ENCODE assay signal across 10 mouse cellular contexts in the genomic region with DNA sequence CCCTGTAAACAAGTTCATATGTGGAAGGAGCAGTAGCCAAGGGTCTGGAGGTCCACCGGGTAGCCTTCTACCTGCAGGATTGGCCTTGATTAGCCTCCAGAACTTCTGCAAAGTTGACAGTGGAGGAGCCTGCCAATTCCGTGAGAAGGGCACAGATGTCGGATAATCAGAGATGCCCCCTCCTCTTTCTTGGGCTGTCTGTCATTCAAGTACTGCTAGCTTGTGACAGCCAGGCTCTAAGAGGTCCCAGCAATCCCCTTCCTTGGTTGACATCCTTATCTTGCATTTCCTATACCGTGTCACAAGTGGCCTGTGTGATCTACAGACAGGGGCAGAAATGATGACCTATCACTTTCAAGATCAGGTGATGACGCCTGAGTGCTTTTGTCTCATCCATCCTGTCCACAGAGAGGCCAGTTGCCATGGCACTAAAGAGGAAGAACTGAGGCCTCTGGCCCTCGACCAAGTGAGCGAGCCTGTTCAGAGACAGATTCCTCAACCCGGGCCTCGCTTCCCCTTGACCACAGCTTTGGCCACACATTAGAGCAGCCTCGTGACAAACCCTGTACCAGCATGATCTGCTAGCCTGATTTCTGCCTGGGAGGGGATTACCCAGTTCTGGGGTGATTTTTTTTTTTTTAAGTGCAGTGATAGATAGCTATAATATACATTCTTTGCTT. TPM values are rescaled to one million over a fixed set of nuclear protein-coding genes. Genes with fewer than 3 reads are reported as not detected.
DNase-seq lines count a peak whose midpoint lies in the region; ATAC-seq and TF ChIP-seq lines count a peak whose summit lies in the region.
"Had no signal": no experiment of that assay in that cellular context is flagged by ENCODE, and none has a peak within 500 bp of the region (broad histone marks: within the 10 kb centered on the region; RNA-seq: fewer than 3 reads in every experiment).

No protein-coding gene starts in this region.

- no peaks in the 10 kb centered on the region for H3K27me3 ChIP-seq in forebrain, postnatal 0 days (ENCODE audit: insufficient read depth, low read length)
- no peaks in the 10 kb centered on the region for H3K27me3 ChIP-seq in forebrain, embryonic 14.5 days (replicated peaks; ENCODE audit: control insufficient read depth, insufficient read depth, low read length)
- no peaks in the 10 kb centered on the region for H3K27me3 ChIP-seq in midbrain, embryonic 10.5 days (ENCODE audit: low read depth, poor library complexity, severe bottlenecking)
- no peaks in the 10 kb centered on the region for H3K27me3 ChIP-seq in midbrain, embryonic 14.5 days (ENCODE audit: control insufficient read depth, insufficient read depth, low read length)
- no peaks in the 10 kb centered on the region for H3K27me3 ChIP-seq in forebrain, embryonic 11.5 days (ENCODE audit: control insufficient read depth, insufficient read depth, low read length)
- H3K27me3 ChIP-seq: liver, embryonic 13.5 days had no signal

- no peak for TF ChIP-seq CTCF in forebrain, postnatal 0 days (IDR thresholded peaks at IDR 0.05; ENCODE audit: low read depth)

- DNase-seq in forebrain, postnatal 0 days: peak; percentile 9
- DNase-seq in forebrain, embryonic 14.5 days (ENCODE audit: low spot score): no peak
- DNase-seq in midbrain, embryonic 10.5 days (ENCODE audit: low spot score): peak; percentile 16
- DNase-seq in midbrain, embryonic 14.5 days: no peak
- DNase-seq in monocyte, adult 2 months (ENCODE audit: low read depth in 1 of 2, low spot score in 2 of 2): peak; percentile 77 to 80
- DNase-seq in urinary bladder, postnatal 25 days (ENCODE audit: low spot score): no peak
- no peak for DNase-seq in forebrain, embryonic 11.5 days (ENCODE audit: low spot score)
- DNase-seq: liver, embryonic 13.5 days had no signal

- no peaks in the 10 kb centered on the region for H3K36me3 ChIP-seq in forebrain, postnatal 0 days (ENCODE audit: insufficient read depth)
- no peaks in the 10 kb centered on the region for H3K36me3 ChIP-seq in forebrain, embryonic 14.5 days (ENCODE audit: control insufficient read depth, insufficient read depth, low read length)
- no peaks in the 10 kb centered on the region for H3K36me3 ChIP-seq in midbrain, embryonic 10.5 days
- no peaks in the 10 kb centered on the region for H3K36me3 ChIP-seq in midbrain, embryonic 14.5 days (ENCODE audit: control insufficient read depth, insufficient read depth, low read length)
- no peaks in the 10 kb centered on the region for H3K36me3 ChIP-seq in forebrain, embryonic 11.5 days (ENCODE audit: control insufficient read depth, insufficient read depth, low read length)
- H3K36me3 ChIP-seq: liver, embryonic 13.5 days had no signal

- no peak overlapping the region for H3K27ac ChIP-seq in forebrain, postnatal 0 days (ENCODE audit: low read depth, low read length)
- no peak overlapping the region for H3K27ac ChIP-seq in forebrain, embryonic 14.5 days (ENCODE audit: low read depth, low read length)
- H3K27ac ChIP-seq in midbrain, embryonic 10.5 days (replicated peaks): peak overlapping the region; percentile 0; the same call in 1 of the 2 replicates
- no peak overlapping the region; the same call in 1 of the 2 replicates for H3K27ac ChIP-seq in midbrain, embryonic 14.5 days (replicated peaks; ENCODE audit: low read depth, low read length)
- no peak overlapping the region for H3K27ac ChIP-seq in forebrain, embryonic 11.5 days (ENCODE audit: low read depth, low read length)
- H3K27ac ChIP-seq: liver, embryonic 13.5 days had no signal

- H3K9ac ChIP-seq in forebrain, postnatal 0 days: no peak overlapping the region
- no peak overlapping the region for H3K9ac ChIP-seq in forebrain, embryonic 14.5 days (ENCODE audit: low read length)
- H3K9ac ChIP-seq in midbrain, embryonic 14.5 days (replicated peaks; ENCODE audit: low read length): no peak overlapping the region
- no peak overlapping the region for H3K9ac ChIP-seq in forebrain, embryonic 11.5 days (ENCODE audit: low read length)
- H3K9ac ChIP-seq: liver, embryonic 13.5 days had no signal

- no peak overlapping the region for H3K4me2 ChIP-seq in forebrain, postnatal 0 days (ENCODE audit: low read depth)
- H3K4me2 ChIP-seq in forebrain, embryonic 14.5 days (ENCODE audit: low read length): no peak overlapping the region
- no peak overlapping the region for H3K4me2 ChIP-seq in midbrain, embryonic 14.5 days (ENCODE audit: low read length)
- no peak overlapping the region for H3K4me2 ChIP-seq in forebrain, embryonic 11.5 days (ENCODE audit: low read depth, low read length, severe bottlenecking)
- H3K4me2 ChIP-seq: liver, embryonic 13.5 days had no signal

- WGBS in forebrain, postnatal 0 days: 60% methylated on average over 10 of the region's 10 CpGs
- WGBS in forebrain, embryonic 14.5 days: 75% methylated on average over 10 of the region's 10 CpGs
- WGBS in midbrain, embryonic 10.5 days: 56% methylated on average over 10 of the region's 10 CpGs
- WGBS in midbrain, embryonic 14.5 days: 33% methylated on average over 10 of the region's 10 CpGs
- 74% methylated on average over 10 of the region's 10 CpGs for WGBS in forebrain, embryonic 11.5 days

- peaks cover 11% of the 10 kb centered on the region for H3K4me1 ChIP-seq in forebrain, postnatal 0 days (ENCODE audit: insufficient read depth)
- peaks cover 18% of the 10 kb centered on the region for H3K4me1 ChIP-seq in forebrain, embryonic 14.5 days (ENCODE audit: control insufficient read depth, insufficient read depth, low read length)
- peaks cover 38% of the 10 kb centered on the region for H3K4me1 ChIP-seq in midbrain, embryonic 10.5 days
- peaks cover 19% of the 10 kb centered on the region for H3K4me1 ChIP-seq in midbrain, embryonic 14.5 days (ENCODE audit: control insufficient read depth, insufficient read depth, low read length)
- H3K4me1 ChIP-seq in forebrain, embryonic 11.5 days (replicated peaks; ENCODE audit: control insufficient read depth, insufficient read depth, low read length): peaks cover 6% of the 10 kb centered on the region; the same call in 1 of the 2 replicates

- H3K4me3 ChIP-seq in forebrain, postnatal 0 days (ENCODE audit: low read depth, low read length): no peak overlapping the region
- H3K4me3 ChIP-seq in forebrain, embryonic 14.5 days (ENCODE audit: low read depth, low read length): no peak overlapping the region
- H3K4me3 ChIP-seq in midbrain, embryonic 10.5 days: no peak overlapping the region
- no peak overlapping the region for H3K4me3 ChIP-seq in midbrain, embryonic 14.5 days (replicated peaks; ENCODE audit: low read depth, low read length)
- H3K4me3 ChIP-seq in forebrain, embryonic 11.5 days (ENCODE audit: low read depth, low read length): no peak overlapping the region
- H3K4me3 ChIP-seq: liver, embryonic 13.5 days had no signal

- no peak for ATAC-seq in forebrain, postnatal 0 days
- no peak for ATAC-seq in forebrain, embryonic 14.5 days
- ATAC-seq in midbrain, embryonic 14.5 days (ENCODE audit: low FRiP score, low TSS enrichment): no peak
- peak; percentile 71 for ATAC-seq in activated CD4-positive, CD25-positive, alpha-beta regulatory T cell, adult 4 months
- no peak for ATAC-seq in forebrain, embryonic 11.5 days (replicated peaks; ENCODE audit: low FRiP score)

- no peaks in the 10 kb centered on the region for H3K9me3 ChIP-seq in forebrain, postnatal 0 days (ENCODE audit: low read length)
- no peaks in the 10 kb centered on the region for H3K9me3 ChIP-seq in forebrain, embryonic 14.5 days (replicated peaks; ENCODE audit: control insufficient read depth, low read length)
- H3K9me3 ChIP-seq in midbrain, embryonic 10.5 days (replicated peaks): no peaks in the 10 kb centered on the region
- H3K9me3 ChIP-seq in midbrain, embryonic 14.5 days (ENCODE audit: control insufficient read depth, low read length): no peaks in the 10 kb centered on the region
- H3K9me3 ChIP-seq in forebrain, embryonic 11.5 days (ENCODE audit: control insufficient read depth, low read length): no peaks in the 10 kb centered on the region
- H3K9me3 ChIP-seq: liver, embryonic 13.5 days had no signal

RNA-seq across cellular contexts. Expression of gene Lag3, which starts 10.6 kb away (rescaled TPM):
- 1.9 and 2.4 TPM in 2 replicates for total RNA-seq in forebrain, postnatal 0 days (2014; rRNA removed)
- 2.6 and 3.9 TPM in 2 replicates for polyA plus RNA-seq in forebrain, postnatal 0 days (2015; fragmentation: Nextera tagmentation; extraction: Ambion mirVana)
- 1.2 and 2.7 TPM in 2 replicates for polyA plus RNA-seq in forebrain, embryonic 14.5 days (2014; fragmentation: Nextera tagmentation; extraction: Ambion mirVana)
- polyA plus RNA-seq in midbrain, embryonic 10.5 days (2016; fragmentation: Nextera tagmentation; extraction: Ambion mirVana): 1.0 and 1.5 TPM in 2 replicates
- polyA plus RNA-seq in midbrain, embryonic 14.5 days (2014; fragmentation: Nextera tagmentation; extraction: Ambion mirVana): 3.3 and 3.5 TPM in 2 replicates
- polyA plus RNA-seq in activated CD4-positive, CD25-positive, alpha-beta regulatory T cell, adult 4 months (2017; shearing (Covaris generic)): 10 to 100 TPM; 23.5 to 30.2 TPM
- 2.3 and 2.5 TPM in 2 replicates for polyA plus RNA-seq in forebrain, embryonic 11.5 days (2014; fragmentation: Nextera tagmentation; extraction: Ambion mirVana)

RNA-seq across cellular contexts. Expression of gene Cd4, which starts 12.9 kb away (rescaled TPM):
- total RNA-seq in forebrain, postnatal 0 days (2014; rRNA removed): 0.57 and 0.69 TPM in 2 replicates
- 0.25 and 0.72 TPM in 2 replicates for polyA plus RNA-seq in forebrain, postnatal 0 days (2015; fragmentation: Nextera tagmentation; extraction: Ambion mirVana)
- polyA plus RNA-seq in forebrain, embryonic 14.5 days (2014; fragmentation: Nextera tagmentation; extraction: Ambion mirVana): 0.29 and 0.38 TPM in 2 replicates
- polyA plus RNA-seq in midbrain, embryonic 10.5 days (2016; fragmentation: Nextera tagmentation; extraction: Ambion mirVana): 0.05 TPM in 1 of 2 replicates, not detected in the other
- polyA plus RNA-seq in midbrain, embryonic 14.5 days (2014; fragmentation: Nextera tagmentation; extraction: Ambion mirVana): 0.11 and 0.27 TPM in 2 replicates
- polyA plus RNA-seq in activated CD4-positive, CD25-positive, alpha-beta regulatory T cell, adult 4 months (2017; shearing (Covaris generic)): 100 to 1,000 TPM; 240 to 401 TPM
- not detected in 2 replicates for polyA plus RNA-seq in forebrain, embryonic 11.5 days (2014; fragmentation: Nextera tagmentation; extraction: Ambion mirVana)
- polyA plus RNA-seq: kidney, embryonic 14.5 days; liver, embryonic 13.5 days had no signal

RNA-seq across cellular contexts. Expression of gene Ptms, which starts 19.0 kb away (rescaled TPM):
- 722 and 784 TPM in 2 replicates for total RNA-seq in forebrain, postnatal 0 days (2014; rRNA removed)
- polyA plus RNA-seq in forebrain, postnatal 0 days (2015; fragmentation: Nextera tagmentation; extraction: Ambion mirVana): 1,090 and 1,099 TPM in 2 replicates
- 479 and 481 TPM in 2 replicates for polyA plus RNA-seq in forebrain, embryonic 14.5 days (2014; fragmentation: Nextera tagmentation; extraction: Ambion mirVana)
- 261 and 296 TPM in 2 replicates for polyA plus RNA-seq in midbrain, embryonic 10.5 days (2016; fragmentation: Nextera tagmentation; extraction: Ambion mirVana)
- 749 and 823 TPM in 2 replicates for polyA plus RNA-seq in midbrain, embryonic 14.5 days (2014; fragmentation: Nextera tagmentation; extraction: Ambion mirVana)
- polyA plus RNA-seq in activated CD4-positive, CD25-positive, alpha-beta regulatory T cell, adult 4 months (2017; shearing (Covaris generic)): 10 to 100 TPM; 12.0 to 12.8 TPM
- polyA plus RNA-seq in forebrain, embryonic 11.5 days (2014; fragmentation: Nextera tagmentation; extraction: Ambion mirVana): 369 and 455 TPM in 2 replicates

RNA-seq across cellular contexts. Expression of gene Mlf2, which starts 30.2 kb away (rescaled TPM):
- 432 and 471 TPM in 2 replicates for total RNA-seq in forebrain, postnatal 0 days (2014; rRNA removed)
- polyA plus RNA-seq in forebrain, postnatal 0 days (2015; fragmentation: Nextera tagmentation; extraction: Ambion mirVana): 665 and 718 TPM in 2 replicates
- 470 and 520 TPM in 2 replicates for polyA plus RNA-seq in forebrain, embryonic 14.5 days (2014; fragmentation: Nextera tagmentation; extraction: Ambion mirVana)
- polyA plus RNA-seq in midbrain, embryonic 10.5 days (2016; fragmentation: Nextera tagmentation; extraction: Ambion mirVana): 428 and 435 TPM in 2 replicates
- 535 and 570 TPM in 2 replicates for polyA plus RNA-seq in midbrain, embryonic 14.5 days (2014; fragmentation: Nextera tagmentation; extraction: Ambion mirVana)
- polyA plus RNA-seq in activated CD4-positive, CD25-positive, alpha-beta regulatory T cell, adult 4 months (2017; shearing (Covaris generic)): 10 to 100 TPM; 46.7 to 70.4 TPM
- 450 and 480 TPM in 2 replicates for polyA plus RNA-seq in forebrain, embryonic 11.5 days (2014; fragmentation: Nextera tagmentation; extraction: Ambion mirVana)

RNA-seq across cellular contexts. Expression of gene Gpr162, which starts 37.2 kb away (rescaled TPM):
- total RNA-seq in forebrain, postnatal 0 days (2014; rRNA removed): 154 and 160 TPM in 2 replicates
- polyA plus RNA-seq in forebrain, postnatal 0 days (2015; fragmentation: Nextera tagmentation; extraction: Ambion mirVana): 30.3 and 38.1 TPM in 2 replicates
- polyA plus RNA-seq in forebrain, embryonic 14.5 days (2014; fragmentation: Nextera tagmentation; extraction: Ambion mirVana): 11.0 and 13.0 TPM in 2 replicates
- polyA plus RNA-seq in midbrain, embryonic 10.5 days (2016; fragmentation: Nextera tagmentation; extraction: Ambion mirVana): 2.8 and 3.6 TPM in 2 replicates
- 14.7 and 34.9 TPM in 2 replicates for polyA plus RNA-seq in midbrain, embryonic 14.5 days (2014; fragmentation: Nextera tagmentation; extraction: Ambion mirVana)
- polyA plus RNA-seq in activated CD4-positive, CD25-positive, alpha-beta regulatory T cell, adult 4 months (2017; shearing (Covaris generic)): under 1 TPM in 1 of 2 experiments, not detected in 1; 0.21 TPM
- 2.7 and 2.8 TPM in 2 replicates for polyA plus RNA-seq in forebrain, embryonic 11.5 days (2014; fragmentation: Nextera tagmentation; extraction: Ambion mirVana)

Comparison
In these comparisons a context has a peak if more than half of its experiments do, and no peak if none do; other contexts are left out.
1. DNase-seq: peak in forebrain, postnatal 0 days (single experiment), midbrain, embryonic 10.5 days (single experiment) and monocyte, adult 2 months (2 of 2); none in forebrain, embryonic 14.5 days (single experiment), midbrain, embryonic 14.5 days (single experiment), urinary bladder, postnatal 25 days (single experiment) and forebrain, embryonic 11.5 days (single experiment).
2. RNA of gene Cd4, which starts 12.9 kb away (polyA plus RNA-seq): 240 to 401 TPM in activated CD4-positive, CD25-positive, alpha-beta regulatory T cell, adult 4 months; not detected in forebrain, embryonic 11.5 days, 0.29 to 0.38 TPM in forebrain, embryonic 14.5 days, 0.25 to 0.72 TPM in forebrain, postnatal 0 days, 0.11 to 0.27 TPM in midbrain, embryonic 14.5 days and 0.05 TPM in midbrain, embryonic 10.5 days; every median in the first group is over 100 times any median in the second.
3. RNA of gene Ptms, which starts 19.0 kb away (polyA plus RNA-seq): 1,090 to 1,099 TPM in forebrain, postnatal 0 days, 749 to 823 TPM in midbrain, embryonic 14.5 days, 479 to 481 TPM in forebrain, embryonic 14.5 days, 369 to 455 TPM in forebrain, embryonic 11.5 days and 261 to 296 TPM in midbrain, embryonic 10.5 days; 12.0 to 12.8 TPM in activated CD4-positive, CD25-positive, alpha-beta regulatory T cell, adult 4 months; every median in the first group is over 10 times any median in the second.